Mouse (Mus musculus) erythroblast, embryonic 14.5 days (primary cell): ENCODE measurements around the gene Nt5c3.

Source experiments
- GATA1 ChIP-seq: IDR thresholded peaks from 2 replicates; pipeline ENCODE4 v1.6.1; 2012; ENCODE audit warnings: low read length, inconsistent platforms, mixed read lengths
- TAL1 ChIP-seq: IDR thresholded peaks from 3 replicates; pipeline ENCODE4 v1.6.1; 2012; ENCODE audit warnings: low read length, inconsistent platforms, mixed read lengths

- TF ChIP-seq GATA1 (no peak), TAL1 (no peak)
Observed at GRCm38 (mm10) chr6:56868565-56868964, 55.2 kb downstream of the Nt5c3 start.
